Mouse (Mus musculus) WW6 (cell line): Measurements from ENCODE around the gene Notch3.

ENCODE experiments used
- DNase-seq: peaks from one replicate; pipeline ENCODE4 v3.0.0-alpha.2; 2013; ENCODE audit warnings: low read depth, low spot score

Gene Notch3

DNA sequence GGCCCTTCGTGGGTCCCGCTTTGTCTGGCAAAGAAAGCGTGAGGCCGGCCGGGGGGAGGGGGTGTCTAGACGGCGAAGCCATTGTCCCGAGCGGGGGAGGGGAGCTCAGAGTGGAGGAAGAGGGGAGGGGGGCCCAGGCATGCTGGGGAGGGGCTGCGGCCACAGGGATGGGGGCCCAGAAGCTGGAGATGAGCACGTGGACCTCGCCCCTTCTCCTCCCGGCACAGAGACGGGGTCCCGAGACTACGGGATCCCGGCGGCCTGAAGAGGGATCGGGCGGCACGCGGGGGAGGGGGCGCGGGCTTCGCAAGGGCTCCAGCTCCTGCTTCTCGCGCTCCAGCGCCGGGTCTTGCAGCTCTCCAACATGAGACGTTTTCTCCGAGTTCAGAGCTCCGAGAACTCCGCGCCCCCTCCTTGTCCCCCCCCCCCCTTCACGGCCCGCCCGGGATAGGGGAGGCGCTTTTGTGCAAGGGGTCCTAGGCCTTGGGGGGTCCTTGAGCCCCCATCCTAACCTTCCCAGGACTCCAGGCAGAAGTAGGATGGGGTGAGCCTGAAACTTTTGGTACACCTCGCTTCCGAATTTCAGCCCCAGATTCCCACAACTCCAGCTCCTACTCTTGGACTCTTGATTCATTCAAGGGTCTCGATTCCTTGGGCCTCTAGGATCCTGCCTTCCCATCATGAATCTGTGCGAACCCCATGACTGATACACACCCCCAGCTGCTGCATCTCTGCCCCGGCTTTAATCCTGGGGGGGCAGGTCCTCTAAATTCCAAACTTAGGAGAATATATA is 653 bp downstream of the Notch3 start:
- no peak for DNase-seq

- no peak for DNase-seq
These were observed 1.3 kb downstream of the Notch3 start for GRCm38 (mm10) chr17:32165266-32165802.

DNA sequence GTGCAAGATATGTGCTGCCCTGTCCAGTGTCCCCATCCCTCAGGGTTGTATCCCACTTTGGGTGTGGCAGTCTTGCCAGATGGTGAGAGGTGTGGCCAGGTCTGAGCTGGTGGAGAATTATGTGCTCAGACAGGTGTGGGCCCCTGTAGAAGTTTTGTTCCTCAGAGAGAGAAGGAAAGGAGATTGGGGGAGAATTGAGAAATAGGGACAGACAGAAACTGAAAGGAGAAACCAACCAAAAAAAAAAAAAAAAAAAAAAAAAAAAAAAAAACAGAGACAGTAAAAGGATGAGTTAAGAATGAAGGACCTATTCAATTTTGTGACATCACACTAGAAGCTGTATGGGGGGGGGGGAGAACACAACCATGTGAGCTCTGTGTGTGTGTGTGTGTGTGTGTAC is 1.9 kb downstream of the Notch3 start:
- DNase-seq = no peak

DNA sequence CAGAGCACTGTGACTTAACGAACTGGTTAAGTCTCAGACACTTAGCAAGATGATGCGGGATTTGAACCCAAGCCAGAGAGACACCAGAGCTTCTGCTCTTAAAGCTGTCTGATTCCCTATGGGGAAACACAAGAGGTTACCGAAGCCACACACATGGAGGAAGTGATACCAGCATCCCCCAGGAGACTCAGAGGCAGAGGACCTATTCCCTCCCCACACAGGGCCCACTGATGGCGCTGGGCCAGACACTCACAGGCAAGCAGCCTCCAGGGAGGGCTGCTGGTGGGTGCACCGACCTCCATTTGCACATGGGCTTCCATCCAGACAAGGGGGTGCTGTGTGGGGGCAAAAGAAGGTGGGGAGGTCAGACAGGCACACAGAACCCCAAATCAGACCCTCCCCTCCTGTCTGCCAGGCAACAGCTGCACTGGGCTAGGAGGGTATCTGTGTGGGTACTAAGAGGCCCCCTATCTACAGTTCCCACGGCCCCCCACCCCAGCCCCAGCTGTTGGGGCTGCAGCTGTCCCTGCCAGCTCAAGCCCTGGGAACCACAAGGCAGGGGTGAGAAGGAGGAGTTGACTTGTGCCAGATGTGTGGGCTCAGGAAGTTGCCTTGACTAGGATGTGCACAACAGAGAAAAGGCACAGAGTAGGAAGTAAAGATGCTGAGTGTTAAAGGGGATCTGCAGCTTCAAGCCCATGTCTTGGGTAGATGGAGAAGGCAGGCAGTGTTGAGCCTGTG is 2.6 kb downstream of the Notch3 start:
- DNase-seq = no peak

DNA sequence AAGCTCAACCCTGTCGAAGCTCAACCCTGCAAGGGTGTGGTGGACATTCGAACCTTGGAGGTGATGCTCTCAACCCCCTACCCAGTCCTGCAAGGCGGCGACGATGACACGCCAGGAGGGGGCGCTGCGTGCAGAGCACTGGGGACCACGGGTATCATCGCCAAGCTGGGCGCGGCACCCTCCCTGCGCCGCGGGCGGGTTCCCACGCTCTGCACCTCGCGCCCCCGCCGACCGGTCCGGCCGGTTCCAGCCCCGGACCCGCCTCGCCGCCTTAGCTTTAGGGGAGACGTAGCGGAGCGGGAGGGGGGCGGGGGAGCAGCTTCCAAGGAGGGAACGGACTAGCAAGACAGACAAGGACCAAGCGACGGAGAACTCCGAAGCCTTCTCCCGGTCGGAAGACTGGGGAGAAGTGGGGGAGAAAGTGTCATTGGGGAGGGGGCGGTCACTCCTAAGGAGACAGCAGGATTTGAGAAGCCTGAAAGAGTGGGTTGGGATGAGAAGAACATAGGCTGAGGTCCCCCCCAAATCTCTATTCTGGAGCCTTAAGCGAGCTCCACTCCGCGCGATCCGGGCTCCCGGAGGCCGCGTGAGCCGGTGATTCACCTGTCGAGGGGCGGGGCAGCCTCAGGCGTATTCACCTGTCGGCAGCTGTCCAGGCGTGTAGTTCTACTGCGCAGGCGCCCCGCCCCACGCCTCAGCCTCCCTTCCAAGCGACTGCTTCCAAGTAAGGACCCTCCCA is 4.4 kb downstream of the Notch3 start:
- peak; percentile 69 for DNase-seq

DNA sequence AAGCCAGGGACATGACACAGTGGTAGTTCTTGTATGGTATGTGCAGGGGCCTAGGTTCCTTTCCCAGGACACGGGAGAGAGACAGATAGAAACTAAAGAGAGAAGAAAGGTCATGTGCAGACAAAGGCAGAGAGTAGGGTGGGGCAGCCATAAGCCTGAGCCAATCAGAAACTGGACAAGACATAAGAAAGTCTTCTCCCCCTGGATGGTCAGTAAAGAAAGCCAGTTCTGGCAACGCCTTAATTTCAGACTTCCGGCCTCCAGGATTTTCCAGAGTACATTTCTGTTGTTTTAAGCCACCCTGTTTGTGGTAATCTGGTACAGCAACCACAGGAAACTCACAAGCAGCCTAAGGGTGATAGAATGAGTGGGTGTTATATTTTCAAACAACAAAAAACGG is 5.8 kb downstream of the Notch3 start:
- no peak for DNase-seq

GRCm38 (mm10) chr17:32158841-32159240 is 7.8 kb downstream of the Notch3 start:
- DNase-seq = no peak

- no peak for DNase-seq
These were observed 19.9 kb downstream of the Notch3 start for GRCm38 (mm10) chr17:32146718-32147117.

DNA sequence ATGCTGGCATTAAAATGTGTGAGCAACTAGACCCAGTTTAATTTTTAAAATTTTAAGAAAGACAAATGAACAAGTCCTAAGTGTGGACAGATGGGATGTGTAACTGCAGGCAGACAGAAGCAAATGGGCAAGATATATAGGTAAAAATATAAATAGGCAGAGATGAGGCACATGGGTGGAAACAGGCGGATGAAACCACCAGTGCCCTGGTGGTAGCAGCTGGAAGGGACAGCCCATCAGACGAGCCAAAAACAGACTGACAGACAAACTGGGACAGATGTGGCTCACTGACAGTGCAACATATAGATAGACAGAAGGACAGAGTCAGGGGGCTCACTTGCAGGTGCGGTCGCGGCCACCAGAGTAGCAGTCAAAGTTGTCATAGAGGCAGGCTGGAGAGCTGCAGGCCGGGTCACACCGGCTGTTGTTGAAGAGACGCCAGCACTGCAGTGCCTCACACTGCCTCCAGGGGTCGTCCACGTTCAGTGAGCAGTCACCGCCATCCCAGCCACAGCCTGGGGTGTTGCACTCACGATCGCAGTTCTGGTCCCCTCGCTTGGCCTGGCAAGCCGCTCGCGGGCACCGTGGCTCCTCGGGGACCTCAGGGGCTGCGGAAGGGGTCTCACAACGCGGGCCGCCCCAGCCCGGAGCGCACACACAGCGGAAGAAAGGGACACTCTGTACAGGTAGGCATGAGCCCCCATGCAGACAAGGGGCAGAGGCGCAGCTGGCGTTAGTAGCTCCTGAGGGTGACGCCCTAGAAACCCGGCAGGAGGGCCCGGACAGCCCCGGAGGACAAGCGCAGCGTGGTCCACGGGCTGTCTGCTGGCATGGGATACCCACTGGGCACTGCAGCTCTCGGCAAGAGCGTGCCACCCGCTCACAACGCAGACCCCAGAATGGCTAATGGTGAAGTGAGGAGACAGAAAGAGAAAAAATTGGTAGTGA is 23.5 kb downstream of the Notch3 start:
- DNase-seq = peak; percentile 55

- DNase-seq = no peak
These were observed 24.4 kb downstream of the Notch3 start for GRCm38 (mm10) chr17:32142234-32142633.

- no peak for DNase-seq
These were observed 33.3 kb downstream of the Notch3 start for GRCm38 (mm10) chr17:32133375-32133774.

DNA sequence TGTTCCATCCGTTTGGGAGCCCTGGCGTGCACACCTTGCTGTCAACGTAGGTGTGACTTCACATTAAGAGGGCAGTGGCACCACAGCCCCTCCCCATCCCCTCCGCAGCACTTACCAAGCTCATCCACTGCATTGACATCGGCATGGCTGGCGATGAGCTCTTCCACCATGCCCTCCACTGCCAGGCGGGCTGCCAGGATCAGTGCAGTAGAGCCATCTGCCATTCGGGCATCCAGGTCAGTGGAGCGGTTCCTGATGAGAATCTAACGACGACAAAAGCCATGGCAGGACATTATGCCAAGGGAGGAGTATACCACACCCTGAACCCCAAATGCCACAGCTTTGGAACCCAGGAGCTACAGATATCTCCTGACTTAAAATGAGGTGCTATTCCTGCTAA is 34.6 kb downstream of the Notch3 start:
- no peak for DNase-seq

GRCm38 (mm10) chr17:32130506-32130905 is 36.1 kb downstream of the Notch3 start:
- no peak for DNase-seq

DNA sequence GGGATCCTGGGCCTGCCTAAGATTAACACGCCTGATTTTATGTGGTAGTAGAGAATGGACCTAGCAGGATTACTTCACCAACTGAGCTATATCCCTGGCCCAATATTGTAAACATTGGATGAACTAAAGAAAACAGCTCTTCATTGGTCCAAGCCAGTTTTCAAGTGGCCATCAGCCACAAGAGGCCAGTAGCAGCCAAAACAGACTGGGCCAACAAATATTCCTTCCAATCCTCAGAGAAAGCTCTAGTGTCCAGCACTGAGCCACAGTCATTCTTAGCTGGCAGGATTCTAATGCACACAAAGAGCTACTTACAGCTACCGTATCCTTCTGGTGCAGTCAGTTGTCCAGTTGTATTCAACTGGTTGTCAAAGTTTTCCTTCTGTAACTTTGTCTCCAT is 39.5 kb downstream of the Notch3 start:
- no peak for DNase-seq

DNA sequence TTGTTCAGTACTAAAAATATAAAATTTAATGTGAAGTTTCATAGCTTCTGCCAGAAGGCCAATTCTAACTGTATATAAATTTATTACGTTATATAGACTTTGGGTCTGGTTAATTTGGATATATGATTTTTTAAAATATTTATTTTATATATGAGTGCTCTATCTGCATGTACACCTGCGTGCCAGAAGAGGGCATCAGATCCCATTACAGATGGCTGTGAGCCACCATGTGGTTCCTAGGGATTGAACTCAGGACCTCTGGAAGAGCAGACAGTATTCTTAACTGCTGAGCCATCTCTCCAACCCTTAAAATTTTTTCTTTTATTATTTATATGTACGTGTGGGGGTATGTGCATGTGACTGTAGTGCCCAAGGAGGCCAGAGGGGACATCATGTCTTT is 41.2 kb downstream of the Notch3 start:
- DNase-seq = no peak

DNA sequence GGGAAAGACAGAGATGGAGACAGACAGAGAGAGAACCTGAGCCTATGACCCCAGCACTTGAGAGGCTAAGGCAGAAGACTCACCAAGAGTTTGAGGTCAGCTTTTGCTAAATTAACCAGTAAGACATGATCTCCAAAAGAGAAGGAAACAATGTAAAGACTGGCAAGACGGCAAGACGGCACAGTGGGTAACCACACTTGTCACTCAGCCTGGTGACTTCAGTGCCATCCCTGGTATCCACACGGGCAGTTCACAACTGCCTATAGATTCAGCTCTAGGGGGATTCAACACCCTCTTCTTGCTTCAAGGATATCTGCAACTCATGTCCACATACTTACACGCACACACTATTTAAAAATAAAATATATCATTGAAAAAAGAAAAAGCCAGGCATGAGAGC is 43.1 kb downstream of the Notch3 start:
- no peak for DNase-seq

- DNase-seq = no peak
These were observed 44.1 kb downstream of the Notch3 start for GRCm38 (mm10) chr17:32122587-32122970.

GRCm38 (mm10) chr17:32121833-32122586 is 44.6 kb downstream of the Notch3 start:
- no peak for DNase-seq

DNA sequence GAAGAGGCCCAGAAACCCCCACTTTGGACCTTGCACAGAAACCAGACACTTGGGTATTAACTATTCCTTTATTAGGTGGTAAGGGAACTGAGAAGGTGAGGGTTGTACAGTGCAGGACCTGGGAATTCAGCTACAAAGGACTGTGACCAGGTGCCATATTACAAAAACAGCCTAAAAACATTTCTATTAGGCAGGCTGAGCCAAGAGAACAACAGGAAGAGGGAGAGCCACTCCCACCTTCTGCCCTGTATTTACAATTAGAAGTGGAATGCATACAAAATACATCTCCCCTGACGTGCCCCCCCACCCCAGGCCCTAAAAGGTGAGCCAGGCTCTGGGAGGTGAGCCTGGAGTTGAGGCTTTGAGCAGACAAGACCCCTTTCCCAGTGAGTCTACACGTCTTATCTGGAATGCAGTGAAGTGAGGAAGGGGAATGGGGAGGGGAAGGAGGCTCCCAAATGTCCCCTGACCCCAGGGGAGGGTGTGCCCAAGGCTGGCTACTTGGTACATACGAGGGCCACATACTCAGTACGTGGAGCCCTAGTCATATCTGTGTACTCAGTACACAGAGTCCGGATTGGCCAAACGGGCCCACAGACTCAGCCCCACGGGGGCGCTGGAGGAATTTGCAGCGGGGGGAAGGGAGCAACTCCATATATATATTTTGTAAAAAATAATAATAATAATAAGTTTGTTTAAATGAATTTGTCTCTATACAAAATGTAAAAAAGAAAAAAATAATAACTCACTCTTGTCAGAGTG is 45.7 kb downstream of the Notch3 start:
- no peak for DNase-seq

GRCm38 (mm10) chr17:32119196-32119595 is 47.5 kb downstream of the Notch3 start:
- DNase-seq = no peak
